Mouse (Mus musculus): ENCODE data around the gene Zkscan7.

DNA sequence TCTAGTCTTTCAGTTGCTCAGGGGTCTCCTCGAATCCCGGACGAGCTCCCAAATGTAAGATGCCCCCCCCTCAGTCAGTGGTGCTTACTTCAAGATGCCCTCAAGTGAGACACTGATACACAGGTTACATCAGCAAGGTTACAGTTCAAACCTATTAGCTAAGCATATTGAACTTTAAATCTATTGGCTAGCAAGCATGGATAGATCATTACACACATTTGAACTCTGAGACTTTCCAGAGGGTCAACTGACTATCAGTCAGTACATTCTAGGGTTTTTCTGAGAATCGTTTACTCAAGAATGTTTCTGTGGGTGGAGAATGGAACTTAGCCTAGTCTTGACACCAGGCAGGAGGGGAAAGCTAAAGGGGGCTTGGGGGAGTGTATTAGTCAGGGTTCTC, 12.9 kb upstream of the Zkscan7 start:
- no peak for TF ChIP-seq POLR2A (IDR thresholded peaks at IDR 0.05; ENCODE audit: low read depth, low read length)
- no peak for TF ChIP-seq CTCF (IDR thresholded peaks at IDR 0.05; ENCODE audit: extremely low read depth, insufficient read depth, insufficient read length, insufficient replicate concordance)

Data from spleen, adult 2 months (tissue).